ENCODE assay signal across 8 mouse cellular contexts in the genomic region with DNA sequence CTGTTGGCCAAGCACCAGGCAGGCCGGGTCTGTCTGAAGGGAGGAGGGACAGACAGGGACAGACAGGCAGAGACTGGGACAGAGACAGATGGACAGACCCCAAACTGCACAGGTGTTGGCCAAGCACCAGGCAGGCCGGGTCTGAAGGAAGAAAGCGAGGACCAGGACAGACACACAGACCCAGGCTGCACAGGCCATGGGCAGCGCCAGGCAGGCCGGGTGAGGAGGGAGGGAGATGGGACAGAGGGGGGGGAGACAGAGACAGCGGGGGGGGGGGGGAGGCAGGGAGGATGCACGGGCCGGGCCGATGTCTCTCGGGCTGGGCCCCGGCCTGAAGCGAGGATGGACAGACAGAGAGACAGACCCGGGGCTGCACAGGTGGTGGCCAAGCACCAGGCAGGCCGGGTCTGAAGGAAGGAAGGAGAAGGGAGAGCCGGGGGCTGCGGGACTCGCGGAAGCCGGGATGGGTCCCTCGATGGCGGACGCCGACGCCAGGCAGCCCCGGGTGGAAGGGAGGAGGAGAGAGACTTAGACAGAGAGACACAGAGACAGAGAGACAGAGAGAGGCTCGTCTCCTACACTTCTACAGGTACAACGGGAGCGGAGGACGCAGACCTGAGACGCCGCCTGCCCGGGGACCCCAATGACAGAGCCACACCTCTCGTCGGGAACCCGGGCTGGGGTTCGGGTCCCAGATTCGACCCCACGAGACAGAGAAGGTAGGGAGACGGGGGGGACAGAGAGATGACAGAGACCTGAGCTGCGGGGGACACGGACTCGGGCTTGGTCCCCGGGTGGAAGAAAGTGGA. TPM values are rescaled to one million over a fixed set of nuclear protein-coding genes. Genes with fewer than 3 reads are reported as not detected.
DNase-seq lines count a peak whose midpoint lies in the region; ATAC-seq lines count a peak whose summit lies in the region.
"Not testable (repeated sequence)": the region's sequence is repeated elsewhere in the genome, so short reads cannot be mapped to it uniquely, and the experiment has no call there.
"Had no signal": no experiment of that assay in that cellular context is flagged by ENCODE, and none has a peak within 500 bp of the region (broad histone marks: within the 10 kb centered on the region; RNA-seq: fewer than 3 reads in every experiment).

No protein-coding gene starts in this region.

- DNase-seq in ZHBTc4 (ENCODE audit: low read depth, low spot score): peak; percentile 92
- DNase-seq in embryo, embryonic 11 days: peak; percentile 39
- DNase-seq in gastrocnemius, postnatal 36 days: peak; percentile 27 to 30
- peak; percentile 80 for DNase-seq in limb, embryonic 10.5 days (ENCODE audit: low spot score)
- peak; percentile 53 for DNase-seq in spleen, adult 12 weeks (ENCODE audit: low spot score)

- not testable (repeated sequence) for H3K4me2 ChIP-seq in intestine, embryonic 16.5 days (ENCODE audit: low read depth, low read length); midbrain, embryonic 12.5 days (replicated peaks)

- H3K27ac ChIP-seq in intestine, embryonic 16.5 days (ENCODE audit: low read length); limb, embryonic 10.5 days: not testable (repeated sequence)
- peak overlapping the region; percentile 4; the same call in 1 of the 2 replicates for H3K27ac ChIP-seq in midbrain, embryonic 12.5 days (replicated peaks)

- ATAC-seq in intestine, embryonic 16.5 days: peak; percentile 30
- peak; percentile 54 for ATAC-seq in midbrain, embryonic 12.5 days (ENCODE audit: low FRiP score, low read depth)

- H3K4me3 ChIP-seq in intestine, embryonic 16.5 days (ENCODE audit: low read length); limb, embryonic 10.5 days; midbrain, embryonic 12.5 days: not testable (repeated sequence)

- peaks cover 41% of the 10 kb centered on the region for H3K36me3 ChIP-seq in intestine, embryonic 16.5 days (ENCODE audit: control insufficient read depth, insufficient read depth, low read length)
- peaks cover 61% of the 10 kb centered on the region for H3K36me3 ChIP-seq in limb, embryonic 10.5 days
- peaks cover 50% of the 10 kb centered on the region for H3K36me3 ChIP-seq in midbrain, embryonic 12.5 days

- WGBS in intestine, embryonic 16.5 days: 84% methylated on average over 43 of the region's 43 CpGs
- 85% methylated on average over 43 of the region's 43 CpGs for WGBS in limb, embryonic 10.5 days
- WGBS in midbrain, embryonic 12.5 days: 83% methylated on average over 42 of the region's 43 CpGs

- not testable (repeated sequence) for H3K9ac ChIP-seq in intestine, embryonic 16.5 days (ENCODE audit: low read depth, low read length); midbrain, embryonic 12.5 days (replicated peaks)

- not testable (repeated sequence) for H3K27me3 ChIP-seq in intestine, embryonic 16.5 days (replicated peaks; ENCODE audit: control insufficient read depth, insufficient read depth, low read length); limb, embryonic 10.5 days (ENCODE audit: low read depth, poor library complexity, severe bottlenecking); midbrain, embryonic 12.5 days

- H3K9me3 ChIP-seq in intestine, embryonic 16.5 days (ENCODE audit: control insufficient read depth, low read length): peaks cover 43% of the 10 kb centered on the region
- peaks cover 44% of the 10 kb centered on the region for H3K9me3 ChIP-seq in limb, embryonic 10.5 days (replicated peaks)
- H3K9me3 ChIP-seq in midbrain, embryonic 12.5 days: peaks cover 56% of the 10 kb centered on the region

- not testable (repeated sequence) for H3K4me1 ChIP-seq in intestine, embryonic 16.5 days (ENCODE audit: control insufficient read depth, insufficient read depth, low read length); limb, embryonic 10.5 days; midbrain, embryonic 12.5 days

- intact Hi-C loops in gastrocnemius, postnatal 36 days (cut with DNase I): not testable (repeated sequence)

RNA-seq across cellular contexts. Expression of a gene that starts 13.0 kb away (rescaled TPM):
- total RNA-seq in gastrocnemius, postnatal 36 days (2021): not detected
- not detected in 2 replicates for polyA plus RNA-seq in intestine, embryonic 16.5 days (2015; fragmentation: Nextera tagmentation; extraction: Ambion mirVana)
- polyA plus RNA-seq in limb, embryonic 10.5 days (2016; fragmentation: Nextera tagmentation; extraction: Ambion mirVana): not detected in 2 replicates
- not detected in 2 replicates for polyA plus RNA-seq in midbrain, embryonic 12.5 days (2016; fragmentation: Nextera tagmentation; extraction: Ambion mirVana)
- total RNA-seq: layer of hippocampus, adult 18-20 months had no signal

RNA-seq across cellular contexts. Expression of a gene that starts 42.9 kb away (rescaled TPM):
- not detected for total RNA-seq in gastrocnemius, postnatal 36 days (2021)
- polyA plus RNA-seq in intestine, embryonic 16.5 days (2015; fragmentation: Nextera tagmentation; extraction: Ambion mirVana): not detected in 2 replicates
- polyA plus RNA-seq in limb, embryonic 10.5 days (2016; fragmentation: Nextera tagmentation; extraction: Ambion mirVana): not detected in 2 replicates
- not detected in 2 replicates for polyA plus RNA-seq in midbrain, embryonic 12.5 days (2016; fragmentation: Nextera tagmentation; extraction: Ambion mirVana)
- total RNA-seq: layer of hippocampus, adult 18-20 months had no signal

Comparison
In these comparisons a context has a peak if more than half of its experiments do, and no peak if none do; other contexts are left out.
1. DNase-seq: peak in every context shown above with its lines; median percentile 92 in ZHBTc4; 80 in limb, embryonic 10.5 days; 53 in spleen, adult 12 weeks; 39 in embryo, embryonic 11 days; 28 in gastrocnemius, postnatal 36 days.